Mouse (Mus musculus): Measurements from ENCODE around the gene Faim.
A peak's percentile ranks its signal among the peaks of the same experiment; 100 is the strongest.

Gene Faim

DNA sequence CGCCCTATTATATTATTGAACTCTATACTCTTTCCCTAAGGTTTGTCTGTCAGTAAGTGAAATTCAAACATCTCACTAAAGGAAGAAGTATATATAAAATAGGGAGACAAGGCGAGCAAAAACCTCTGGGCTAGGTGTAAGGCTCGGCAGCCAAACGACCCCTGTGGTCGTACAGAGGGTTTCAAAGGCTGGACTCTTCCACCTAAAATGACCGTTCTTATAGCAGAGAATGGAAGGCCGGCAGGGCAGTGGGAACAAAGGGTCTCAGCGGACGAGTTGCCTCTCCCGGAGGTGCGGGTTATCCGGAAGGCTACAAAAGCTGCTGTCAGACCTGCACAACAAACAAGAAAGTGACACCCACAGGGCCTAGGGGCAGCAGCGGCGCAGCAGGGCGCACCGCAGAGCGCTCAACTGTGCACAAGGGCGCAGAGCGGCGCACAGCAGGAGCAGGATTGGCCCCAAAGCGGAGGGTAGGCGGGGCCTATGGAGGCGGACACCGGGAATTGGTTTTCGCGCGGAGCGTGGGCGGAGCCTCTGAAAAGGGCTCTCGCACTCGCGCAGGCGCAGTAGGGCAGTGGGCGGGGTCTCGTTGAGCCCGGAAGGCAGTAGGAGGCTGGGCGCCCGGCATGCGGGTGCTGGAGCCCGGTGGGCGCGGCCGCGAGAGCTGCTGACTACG, at the start of gene Faim:
TSS of gene Faim (plus strand) at position 574 of the 676 bp plus-strand sequence.
- DNase-seq, result peak; percentile 100

DNA sequence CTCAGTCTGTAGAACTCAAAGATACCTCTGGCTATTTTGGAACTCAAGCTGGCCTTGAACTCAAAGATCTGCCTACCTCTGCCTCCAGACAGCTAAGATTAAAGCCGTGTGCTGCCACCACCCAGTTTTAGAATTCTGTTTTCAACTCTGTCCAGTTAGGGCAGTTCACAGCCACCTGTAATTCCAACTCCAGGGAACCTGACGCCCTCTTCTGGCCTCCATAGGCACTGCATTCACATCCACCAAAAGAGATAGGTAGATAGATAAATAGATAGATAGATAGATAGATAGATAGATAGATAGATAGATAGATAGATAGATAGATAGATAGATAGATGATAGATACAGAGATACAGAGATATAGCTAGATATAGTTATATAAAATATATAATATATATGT, 46.9 kb upstream of the Faim start:
- no peak for DNase-seq

DNA sequence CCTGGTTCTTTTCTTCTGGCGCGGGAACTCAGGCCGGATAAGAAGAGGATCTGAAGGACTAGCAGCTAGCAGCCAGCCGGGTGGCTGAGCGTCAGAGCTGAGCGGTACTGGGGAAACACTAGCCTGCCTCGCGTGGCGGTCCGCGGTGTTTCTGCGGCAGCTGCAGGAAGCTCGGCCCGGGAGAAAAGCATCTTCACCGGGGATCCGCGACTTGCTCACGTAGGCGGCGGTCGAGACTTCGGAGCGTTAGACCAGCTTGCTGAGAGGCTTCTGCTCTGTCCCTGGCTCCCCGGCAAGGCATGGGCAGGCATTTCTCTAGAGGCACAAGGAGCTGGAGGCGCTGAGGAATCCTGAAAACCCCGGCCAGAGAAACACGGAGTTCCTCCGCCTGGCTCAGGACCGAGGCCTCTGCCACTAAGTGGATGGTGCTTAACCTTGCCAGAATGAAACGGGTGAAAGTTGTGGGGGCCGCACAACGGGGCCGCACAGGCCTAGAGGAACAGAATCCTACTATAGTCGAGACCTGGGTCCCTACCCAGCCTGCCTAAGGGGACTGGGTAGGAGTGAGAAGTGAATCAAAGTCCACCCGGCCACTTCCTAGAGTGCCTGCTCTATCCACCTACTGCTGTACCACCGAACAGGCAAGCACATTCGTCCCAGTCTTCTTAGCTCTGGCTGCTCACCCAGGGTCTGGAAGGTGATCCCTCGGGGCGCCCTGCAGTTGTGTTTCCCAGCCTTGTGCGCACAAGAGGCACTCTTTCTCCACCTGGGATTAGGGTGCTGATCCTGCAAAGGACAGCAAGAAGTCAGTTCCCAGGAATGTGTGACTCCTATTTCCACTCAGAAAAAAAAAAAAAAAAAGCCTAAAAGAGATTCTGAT, 33.8 kb upstream of the Faim start:
- no peak for DNase-seq

DNA sequence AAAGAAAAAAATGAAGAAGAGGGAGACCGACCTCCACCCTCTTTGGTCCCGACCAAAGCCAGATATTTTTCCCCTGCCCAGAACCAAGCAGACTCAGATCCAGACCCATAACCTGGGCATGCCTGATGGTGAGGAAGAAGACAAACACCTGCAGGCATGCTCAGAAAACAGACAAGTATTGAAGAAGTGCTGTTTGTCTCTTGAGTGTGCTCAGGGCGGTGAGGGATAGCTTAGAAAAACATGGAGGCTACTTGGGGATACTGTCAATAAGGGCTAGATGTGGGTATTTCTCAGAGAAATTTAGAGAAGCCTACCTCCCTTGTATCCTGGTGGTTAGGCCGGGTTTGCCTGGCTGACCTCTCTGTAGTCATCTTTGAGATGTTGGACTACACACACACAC, 32.9 kb upstream of the Faim start:
- DNase-seq, result no peak

DNA sequence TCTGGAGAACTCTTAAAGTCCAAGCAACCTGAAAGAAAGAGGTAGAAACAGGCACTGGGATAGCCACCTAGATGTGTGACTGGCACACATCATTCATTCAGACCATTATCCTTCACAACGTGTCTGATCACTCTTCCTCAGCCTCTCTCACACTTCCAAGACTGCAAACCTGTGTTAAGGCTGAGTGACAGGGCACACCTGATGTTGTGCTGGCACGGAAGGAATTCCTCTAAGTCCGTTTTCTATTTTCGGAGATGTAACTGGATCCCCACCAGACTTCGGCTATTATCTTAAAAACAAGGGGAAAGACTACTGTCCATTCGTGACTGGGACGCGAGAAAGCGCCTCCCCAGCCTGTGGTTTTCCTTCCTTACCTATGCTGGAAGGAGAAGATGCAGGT, 32.3 kb upstream of the Faim start:
- no peak for DNase-seq

DNA sequence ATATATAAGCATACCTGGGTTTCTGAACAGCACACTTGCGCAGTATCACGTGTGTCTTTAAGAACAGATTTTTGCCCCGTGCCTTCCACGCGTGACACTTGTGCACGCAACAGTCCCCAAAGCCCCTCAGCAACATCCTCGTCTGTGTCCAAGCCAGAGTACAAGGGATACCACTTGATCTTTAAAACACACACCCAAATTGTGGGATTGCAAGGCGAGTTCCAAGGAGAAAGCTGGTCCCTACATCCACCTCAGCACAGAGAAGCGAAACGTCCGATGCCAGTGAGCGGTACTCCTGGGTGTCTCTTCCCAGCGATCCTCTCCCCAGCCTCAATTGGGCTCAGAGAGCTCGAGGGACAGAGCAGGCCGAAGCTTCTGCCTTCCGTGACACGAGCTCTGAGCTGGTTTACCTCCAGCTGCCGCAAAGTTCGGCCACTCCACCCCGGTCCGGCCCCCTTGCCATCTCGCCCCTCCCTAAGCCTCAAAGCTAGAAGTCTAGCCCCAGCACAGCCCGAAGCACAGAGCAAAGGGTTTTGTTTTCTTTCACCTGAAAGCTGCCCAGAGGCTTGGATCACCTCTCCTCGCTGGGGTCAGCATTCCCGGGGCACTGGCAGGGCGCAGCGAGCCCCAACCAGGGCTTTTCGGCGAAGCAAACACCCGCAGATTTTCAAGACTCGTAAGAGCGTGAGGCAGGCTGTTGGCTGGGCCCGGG, 31.6 kb upstream of the Faim start:
- no peak for DNase-seq

DNA sequence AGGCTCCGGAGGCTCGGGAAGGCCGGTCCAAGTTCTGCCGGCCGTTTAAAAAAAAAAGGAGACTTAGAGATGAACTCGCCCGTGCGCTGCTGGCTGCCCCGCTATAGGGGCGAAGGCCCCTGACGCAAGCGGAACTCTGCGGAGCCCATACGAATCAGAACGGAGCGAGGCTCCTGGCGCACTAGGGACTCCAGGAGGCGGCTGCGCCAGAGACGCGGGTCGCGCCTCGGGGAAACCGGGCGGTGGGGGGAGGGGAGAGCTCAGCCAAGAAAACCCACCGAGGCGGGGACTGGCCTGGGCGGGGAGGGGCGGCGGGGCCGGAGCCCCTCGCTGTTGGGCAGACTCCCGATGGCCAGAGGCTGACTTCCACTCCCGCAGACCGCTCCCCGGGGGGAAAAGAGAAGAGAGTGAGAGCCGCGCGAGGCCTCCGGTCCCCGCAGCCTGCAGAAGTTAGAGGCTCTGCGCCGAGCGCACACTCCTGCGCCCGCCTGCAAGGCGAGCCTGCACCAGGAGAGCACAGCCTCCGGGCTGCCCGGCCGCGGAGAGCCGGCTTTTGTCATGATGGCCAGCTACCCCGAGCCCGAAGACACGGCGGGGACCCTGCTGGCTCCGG, 31.0 kb upstream of the Faim start, which contains the start of gene Foxl2:
TSS of gene Foxl2 (plus strand) at position 186 of the 613 bp plus-strand sequence.
- DNase-seq, result no peak

DNA sequence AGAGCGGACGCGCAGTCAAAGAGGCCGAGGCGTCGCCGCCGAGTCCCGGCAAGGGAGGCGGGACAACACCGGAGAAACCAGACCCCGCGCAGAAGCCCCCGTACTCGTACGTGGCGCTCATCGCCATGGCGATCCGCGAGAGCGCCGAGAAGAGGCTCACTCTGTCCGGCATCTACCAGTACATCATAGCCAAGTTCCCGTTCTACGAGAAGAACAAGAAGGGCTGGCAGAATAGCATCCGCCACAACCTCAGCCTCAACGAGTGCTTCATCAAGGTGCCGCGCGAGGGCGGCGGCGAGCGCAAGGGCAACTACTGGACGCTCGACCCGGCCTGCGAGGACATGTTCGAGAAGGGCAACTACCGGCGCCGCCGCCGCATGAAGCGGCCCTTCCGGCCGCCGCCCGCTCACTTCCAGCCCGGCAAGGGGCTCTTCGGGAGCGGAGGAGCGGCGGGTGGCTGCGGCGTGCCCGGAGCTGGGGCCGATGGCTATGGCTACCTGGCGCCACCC, 30.4 kb upstream of the Faim start:
- no peak for DNase-seq

DNA sequence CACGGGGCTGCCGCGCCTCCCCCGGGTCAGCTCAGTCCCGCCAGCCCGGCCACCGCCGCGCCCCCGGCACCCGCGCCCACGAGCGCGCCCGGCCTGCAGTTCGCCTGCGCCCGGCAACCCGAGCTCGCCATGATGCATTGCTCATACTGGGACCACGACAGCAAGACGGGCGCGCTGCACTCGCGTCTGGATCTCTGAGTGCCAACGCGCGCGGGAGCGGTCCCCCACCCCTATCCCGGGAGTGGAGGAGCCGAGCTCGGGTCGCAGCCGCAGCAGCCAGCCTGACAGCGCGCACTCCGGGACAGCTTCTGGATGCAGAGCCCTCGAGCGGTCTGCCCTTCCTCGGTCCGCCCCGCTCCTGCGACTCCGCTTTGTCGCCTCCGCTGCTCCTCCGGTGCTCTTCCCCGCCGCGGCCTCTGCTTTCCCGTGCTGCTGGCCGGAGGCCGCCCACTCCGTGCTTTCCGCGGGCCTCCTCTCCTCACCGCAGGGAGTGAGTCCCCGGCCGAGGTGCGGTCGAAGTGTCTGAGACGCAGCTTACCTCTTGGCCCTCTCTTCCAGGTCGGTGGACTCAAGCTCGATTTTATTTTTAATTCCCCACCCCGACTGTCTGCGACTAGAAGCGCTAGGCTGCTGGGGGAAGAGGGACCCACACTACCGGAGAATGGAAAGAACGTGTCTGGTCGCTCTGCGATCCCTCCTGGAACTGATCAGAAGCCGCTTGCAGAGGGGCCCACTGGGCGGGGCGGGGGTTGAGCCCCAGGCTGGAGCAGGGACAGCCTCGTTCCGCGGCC, 29.4 kb upstream of the Faim start:
- no peak for DNase-seq

DNA sequence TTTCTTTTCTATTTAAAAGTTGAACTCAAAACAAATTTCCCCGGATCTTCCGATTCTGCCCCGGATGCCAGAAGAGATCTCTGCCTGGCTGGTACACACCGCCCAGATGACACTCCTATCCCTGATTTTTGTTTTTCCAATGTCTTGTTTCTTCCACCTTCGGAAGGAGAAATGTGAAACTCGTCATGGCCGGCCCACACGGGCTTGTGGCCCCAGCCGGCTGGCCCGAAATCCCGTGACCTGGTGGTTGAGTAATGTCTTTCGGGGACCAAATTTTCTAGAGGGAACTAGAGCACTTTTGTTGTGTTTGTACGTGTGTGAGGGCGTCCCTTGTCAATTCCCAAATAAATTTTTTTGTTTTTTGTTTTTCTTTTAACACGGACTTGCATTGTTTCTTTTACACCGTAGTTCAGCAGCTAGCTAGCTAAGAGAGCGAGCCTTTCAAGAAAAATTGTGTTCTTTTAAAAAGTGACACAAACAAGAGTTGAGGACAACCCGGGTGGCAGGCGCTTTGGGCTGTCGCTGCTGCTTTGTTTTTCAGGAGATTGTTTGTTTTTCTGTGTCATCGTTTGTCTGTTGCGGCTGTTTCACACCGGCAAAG, 28.3 kb upstream of the Faim start:
- DNase-seq, result no peak

DNA sequence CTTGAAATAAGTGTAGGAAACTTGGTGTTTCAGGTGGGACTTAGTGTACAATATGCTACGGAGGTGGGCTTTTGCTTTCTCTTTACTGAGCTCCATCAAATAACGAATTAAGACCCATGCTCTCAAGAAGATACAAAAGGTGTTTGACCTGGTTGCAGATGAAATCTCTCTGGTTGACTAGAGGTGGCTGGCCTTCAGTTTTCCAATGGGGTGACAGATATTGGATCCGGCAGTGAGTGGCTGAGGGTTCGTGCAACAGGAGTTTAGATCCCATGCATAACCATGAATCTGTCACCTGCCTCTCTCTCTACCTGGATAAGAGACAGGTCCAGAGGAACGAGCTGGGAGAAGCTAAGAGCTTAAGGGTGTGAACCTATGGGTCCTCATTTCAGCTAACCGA, 27.5 kb upstream of the Faim start:
- DNase-seq, result no peak

DNA sequence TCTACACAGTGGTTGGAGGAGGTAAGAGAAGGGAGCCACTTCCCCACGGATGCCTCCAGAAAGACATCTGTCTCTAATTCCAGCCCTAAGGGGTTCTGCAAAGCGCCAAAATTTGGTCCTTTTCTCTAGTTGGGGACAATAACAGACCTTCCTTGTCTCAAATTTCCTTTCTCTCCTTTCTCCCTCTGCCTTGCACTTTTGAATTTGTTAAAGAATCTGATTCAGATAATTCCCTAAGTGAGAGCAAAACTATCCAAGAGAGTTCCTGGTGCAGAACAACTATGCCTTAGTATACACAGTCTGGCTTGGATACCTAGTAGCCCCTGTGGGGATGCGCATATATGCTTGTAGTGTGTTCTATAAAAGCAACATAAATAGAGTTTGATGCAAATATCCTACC, 26.3 kb upstream of the Faim start:
- DNase-seq, result no peak

DNA sequence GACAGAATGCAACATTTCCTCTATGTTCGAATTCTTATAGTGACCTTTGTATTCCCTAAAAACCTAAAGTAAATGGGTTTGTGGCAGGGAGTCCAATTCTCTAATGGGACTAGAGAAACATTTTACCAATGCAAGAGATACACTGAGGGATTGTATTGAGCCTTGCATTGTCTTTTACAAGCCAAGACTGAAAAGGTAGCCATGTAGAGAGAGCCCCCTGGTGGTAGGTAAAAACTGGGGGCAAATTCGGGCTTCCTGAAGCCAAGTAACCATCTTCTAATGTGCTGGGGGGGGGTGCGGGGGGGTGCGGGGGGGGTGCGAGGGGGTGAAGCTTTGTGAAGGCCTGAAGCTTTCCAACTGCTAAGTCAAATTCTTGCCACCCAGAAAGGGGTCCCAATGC, 25.8 kb upstream of the Faim start:
- no peak for DNase-seq

DNA sequence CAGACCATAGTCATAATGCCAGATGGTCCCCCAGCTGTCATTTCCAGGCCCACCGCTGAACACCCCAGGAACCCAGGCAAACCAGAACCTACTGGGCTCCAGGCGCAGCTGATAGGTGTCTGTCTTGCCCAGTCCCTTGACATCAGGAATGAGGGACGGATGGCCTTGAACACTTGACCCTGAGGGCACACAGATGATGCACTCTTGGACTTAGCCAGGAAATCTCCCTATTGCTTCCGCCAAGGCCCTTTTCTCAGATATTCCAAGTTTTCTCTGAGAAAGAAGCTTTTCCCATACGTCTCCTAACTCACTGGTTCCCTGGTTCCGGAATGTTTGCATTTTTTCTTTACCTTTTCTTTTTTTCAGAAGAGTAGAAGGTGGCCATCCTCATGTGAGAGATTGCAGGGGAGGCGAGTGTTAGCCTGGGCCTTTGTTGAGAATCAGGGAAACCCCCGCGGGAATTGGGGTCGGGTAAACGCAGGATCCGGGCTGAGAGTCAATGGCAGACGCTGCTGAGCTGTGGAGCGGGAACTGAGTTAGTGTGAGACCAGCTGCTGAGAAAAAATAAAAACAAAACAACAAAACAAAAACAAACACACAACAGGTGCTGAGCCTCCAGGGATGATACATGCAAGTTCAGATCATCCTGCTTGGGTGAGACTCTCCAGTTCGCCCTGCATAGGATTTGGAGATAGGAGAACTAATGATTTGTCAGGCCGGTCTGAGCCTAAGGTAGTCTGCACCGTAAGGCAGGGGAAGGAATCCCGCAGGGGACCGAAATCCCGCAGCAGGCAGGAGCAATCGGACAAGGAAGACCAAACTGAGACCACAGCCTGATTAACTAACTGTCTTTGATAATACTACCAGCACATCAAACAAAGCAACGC, 24.3 kb upstream of the Faim start:
- no peak for DNase-seq

DNA sequence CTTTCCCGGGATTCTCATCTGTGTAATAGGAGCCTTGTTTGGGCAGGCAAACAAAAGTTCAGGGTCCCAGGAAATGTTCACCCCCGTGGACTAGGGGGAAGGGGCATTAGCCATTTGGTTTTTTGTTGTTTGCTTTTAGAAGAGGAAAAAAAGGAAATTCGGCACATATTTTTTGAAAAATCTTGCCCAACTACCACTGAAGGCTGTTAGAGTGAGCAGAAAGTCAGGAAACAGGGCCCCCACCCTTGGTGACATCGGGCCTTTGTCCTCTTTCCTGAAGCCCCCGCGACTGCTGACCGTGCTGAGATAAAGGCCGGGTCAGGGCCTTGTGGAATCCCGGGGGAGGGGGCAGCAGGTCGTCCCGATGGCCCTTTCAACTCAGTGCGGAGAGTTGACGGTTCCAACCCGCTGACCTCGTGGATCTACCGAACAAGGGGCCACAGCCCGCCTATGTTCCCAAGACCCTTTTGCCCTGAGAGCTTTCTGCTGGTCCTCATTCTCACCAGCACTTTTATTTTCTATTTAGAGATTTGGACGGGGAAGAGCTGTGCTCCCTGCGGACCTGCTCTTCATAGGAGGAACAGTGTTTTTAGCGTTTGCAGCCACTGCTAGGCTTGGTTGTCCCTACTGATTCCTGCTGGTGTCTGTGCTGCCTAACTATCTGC, 23.6 kb upstream of the Faim start:
- DNase-seq, result no peak

DNA sequence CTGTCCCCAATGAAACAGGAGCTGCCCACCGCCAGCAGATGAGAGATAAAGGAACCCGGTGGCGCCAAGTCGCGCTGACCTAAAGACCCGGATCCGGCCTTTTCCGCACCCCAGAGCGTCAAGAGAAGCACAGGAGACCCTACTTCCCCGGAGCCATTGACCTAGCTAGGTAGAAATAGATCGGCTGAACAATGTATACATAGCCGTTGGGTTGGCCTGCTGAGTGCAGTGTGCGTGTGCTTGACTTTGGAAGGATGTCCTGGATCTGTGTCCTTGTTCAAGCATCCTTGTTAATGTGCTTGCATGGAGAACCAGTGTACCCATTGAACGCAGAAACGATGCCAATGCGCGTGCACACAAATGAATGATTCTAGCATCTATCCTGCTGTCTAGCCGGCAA, 22.5 kb upstream of the Faim start:
- DNase-seq, result no peak

DNA sequence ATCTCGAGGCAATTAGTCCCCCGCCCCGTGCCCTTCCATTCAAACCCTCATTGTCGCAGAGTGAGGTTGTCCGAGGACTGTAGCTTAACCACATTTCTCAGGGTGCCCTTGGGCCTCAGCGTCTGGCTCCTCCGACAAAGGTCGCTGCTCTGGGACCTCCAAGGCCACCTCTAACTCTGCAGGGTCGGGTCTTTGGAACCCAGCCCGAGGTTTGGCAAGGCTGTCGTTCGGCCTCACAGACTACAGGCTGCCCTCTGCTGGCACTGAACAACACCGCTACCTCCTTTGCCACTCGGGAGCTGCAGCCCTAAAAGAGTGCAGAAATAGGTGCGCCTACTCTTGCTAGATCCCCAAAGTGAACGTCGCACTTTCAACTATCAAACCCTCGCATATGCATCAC, 21.1 kb upstream of the Faim start:
- no peak for DNase-seq

DNA sequence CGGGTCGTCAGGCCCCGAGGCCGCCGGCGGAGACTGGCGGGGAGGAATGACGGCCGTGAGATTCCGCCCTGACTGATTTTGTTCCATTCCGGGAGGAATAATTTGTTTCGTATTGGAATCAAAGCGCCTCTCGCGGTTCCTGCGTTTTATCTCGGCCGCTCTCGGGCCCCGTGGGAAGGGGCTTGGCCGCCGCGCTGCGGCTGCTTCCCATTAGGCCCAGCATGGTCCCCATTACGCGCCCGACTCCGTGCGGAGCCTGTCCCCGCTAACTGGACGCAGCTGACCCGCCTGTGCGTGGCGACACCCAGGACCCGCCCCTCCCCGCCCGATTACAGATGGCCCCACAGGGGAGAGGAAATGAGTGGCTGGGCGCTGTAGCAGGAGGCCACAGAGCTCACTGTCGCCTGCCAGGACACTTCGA, 13.1 kb upstream of the Faim start:
- no peak for DNase-seq

DNA sequence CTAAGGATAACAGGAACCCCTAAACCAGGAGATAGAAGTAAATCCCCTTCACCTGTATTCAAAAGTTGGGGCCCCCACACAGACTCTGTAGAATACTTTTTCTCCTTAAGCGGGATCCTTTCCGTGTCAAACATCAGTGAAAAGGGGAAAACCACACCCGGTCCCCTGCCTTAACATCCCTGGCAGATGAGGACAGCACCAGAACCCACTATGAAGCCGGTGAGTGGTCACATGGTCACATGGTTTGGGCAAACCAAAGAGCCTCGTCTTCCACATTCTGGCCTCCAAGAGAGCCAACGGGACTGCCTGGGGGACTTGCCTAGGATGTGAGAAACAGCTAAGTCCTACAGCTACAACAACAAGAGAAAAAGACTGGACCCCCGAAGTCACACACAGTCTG, 12.6 kb upstream of the Faim start:
- no peak for DNase-seq

DNA sequence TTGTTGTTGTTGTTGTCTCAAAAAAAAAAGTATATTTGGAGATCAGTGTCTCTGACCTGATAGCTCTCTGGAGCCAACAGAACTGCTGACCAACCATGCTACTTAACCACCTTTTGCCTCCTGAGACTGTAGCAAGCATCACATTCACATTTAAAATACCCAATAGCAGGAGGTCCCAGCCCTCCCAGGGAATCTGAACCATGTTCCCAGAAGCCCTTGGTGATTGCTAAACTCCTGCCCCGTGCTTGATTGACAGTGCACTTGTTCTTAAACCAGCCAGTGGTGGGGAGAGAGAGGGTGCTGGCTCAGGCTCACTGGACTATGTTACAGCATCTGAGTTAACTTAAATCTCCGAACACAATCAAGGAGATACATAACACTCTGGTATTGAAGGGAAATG, 11.3 kb upstream of the Faim start:
- DNase-seq, result no peak
